Mouse (Mus musculus) forebrain, embryonic 14.5 days (tissue): ENCODE measurements at regions not wholly inside any gene's neighbourhood (a gene's known extent, or its start where the extent isn't known, plus 50 kb on each side); places are given as distances from the start of the nearest gene placed in this dataset.

Experiments
- ATAC-seq: fragments of 200-750 bp; cut with Nextera tagmentation; 2 replicates; pipeline ENCODE4 v1.8.0; 2017; ENCODE audit warnings: mild to moderate bottlenecking, moderate library complexity
- DNase-seq: peaks from one replicate; pipeline ENCODE4 v3.0.0-alpha.2; 2015; ENCODE audit warnings: low spot score
- H3K27ac ChIP-seq: fragments of 300-500 bp; sonication (generic); 2 replicates; pipeline ENCODE4 v1.5.1; 2014; ENCODE audit warnings: low read depth, mild to moderate bottlenecking, control low read depth, low read length, moderate library complexity
- H3K27me3 ChIP-seq: fragments of 300-500 bp; sonication (generic); replicated peaks from 2 replicates; pipeline ENCODE4 v1.6.1; 2014; ENCODE audit warnings: low read length, control low read depth, mixed read lengths; ENCODE audit not compliant: control insufficient read depth, insufficient read depth
- H3K36me3 ChIP-seq: fragments of 300-500 bp; sonication (generic); 2 replicates; pipeline ENCODE4 v1.6.1; 2014; ENCODE audit warnings: low read length, control low read depth; ENCODE audit not compliant: control insufficient read depth, insufficient read depth
- H3K4me1 ChIP-seq: fragments of 300-500 bp; sonication (generic); 2 replicates; pipeline ENCODE4 v1.6.1; 2014; ENCODE audit warnings: antibody characterized with exemption, low read length, control low read depth; ENCODE audit not compliant: control insufficient read depth, insufficient read depth
- H3K4me2 ChIP-seq: fragments of 300-500 bp; sonication (generic); 2 replicates; pipeline ENCODE4 v1.6.1; 2014; ENCODE audit warnings: mild to moderate bottlenecking, control low read depth, low read length
- H3K4me3 ChIP-seq: fragments of 300-500 bp; sonication (generic); 2 replicates; pipeline ENCODE4 v1.5.1; 2014; ENCODE audit warnings: low read depth, low read length, control low read depth
- H3K9ac ChIP-seq: fragments of 300-500 bp; sonication (generic); 2 replicates; pipeline ENCODE4 v1.6.1; 2014; ENCODE audit warnings: mild to moderate bottlenecking, low read length, control low read depth, moderate library complexity
- H3K9me3 ChIP-seq: fragments of 300-500 bp; sonication (generic); replicated peaks from 2 replicates; pipeline ENCODE4 v1.6.1; 2016; ENCODE audit warnings: low read length, control low read depth, mixed read lengths; ENCODE audit not compliant: control insufficient read depth
- WGBS: fragments of 180-500 bp; shearing (Covaris S2); extraction: QIAGEN DNeasy Blood & Tissue Kit; methylation state at CpG from one replicate; pipeline ENCODE4 v1.1.7; 2014; 5-methylcytosine and 5-hydroxymethylcytosine counted together

DNA sequence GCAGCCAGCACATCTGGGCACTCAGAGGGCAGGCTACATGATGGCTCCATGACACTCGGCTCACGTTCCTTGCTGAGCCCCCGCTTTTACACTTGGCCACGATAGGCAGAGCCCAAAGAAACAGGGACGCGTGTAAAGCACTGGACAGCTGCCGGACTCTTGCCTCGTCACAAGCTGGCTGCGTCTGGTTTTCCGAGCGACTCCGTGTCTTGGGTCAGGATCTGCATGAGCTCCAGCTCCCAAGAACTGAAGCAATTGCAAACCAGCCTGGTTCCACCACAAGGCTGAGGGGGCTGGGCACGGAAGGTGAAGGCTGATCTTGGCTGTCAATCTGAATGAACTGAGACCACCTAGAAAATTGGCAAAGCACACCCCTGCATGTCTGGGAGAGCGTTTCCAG, 65.1 kb upstream of the Zfp423 start:
- no peak for DNase-seq
- H3K9ac ChIP-seq = no peak overlapping the region
- 85% methylated on average over 14 of the region's 14 CpGs for WGBS
- no peak overlapping the region for H3K27ac ChIP-seq
- no peaks in the 10 kb centered on the region for H3K27me3 ChIP-seq
- H3K4me2 ChIP-seq = no peak overlapping the region
- H3K4me3 ChIP-seq = no peak overlapping the region
- no peaks in the 10 kb centered on the region for H3K9me3 ChIP-seq
- ATAC-seq = no peak
- H3K36me3 ChIP-seq = no peaks in the 10 kb centered on the region
- no peaks in the 10 kb centered on the region for H3K4me1 ChIP-seq

- Histone ChIP-seq H3K36me3 (no peaks in the 10 kb centered on the region), H3K27ac (no peak overlapping the region), H3K4me1 (no peaks in the 10 kb centered on the region), H3K4me3 (no peak overlapping the region), H3K27me3 (no peaks in the 10 kb centered on the region), H3K9ac (no peak overlapping the region), H3K4me2 (no peak overlapping the region), H3K9me3 (no peaks in the 10 kb centered on the region)
- ATAC-seq = peak; percentile 71
- 17% methylated on average over 5 of the region's 5 CpGs for WGBS
- DNase-seq = peak; percentile 84
Observed at GRCm38 (mm10) chr8:88023423-88023822, 64.0 kb upstream of the Zfp423 start.

DNA sequence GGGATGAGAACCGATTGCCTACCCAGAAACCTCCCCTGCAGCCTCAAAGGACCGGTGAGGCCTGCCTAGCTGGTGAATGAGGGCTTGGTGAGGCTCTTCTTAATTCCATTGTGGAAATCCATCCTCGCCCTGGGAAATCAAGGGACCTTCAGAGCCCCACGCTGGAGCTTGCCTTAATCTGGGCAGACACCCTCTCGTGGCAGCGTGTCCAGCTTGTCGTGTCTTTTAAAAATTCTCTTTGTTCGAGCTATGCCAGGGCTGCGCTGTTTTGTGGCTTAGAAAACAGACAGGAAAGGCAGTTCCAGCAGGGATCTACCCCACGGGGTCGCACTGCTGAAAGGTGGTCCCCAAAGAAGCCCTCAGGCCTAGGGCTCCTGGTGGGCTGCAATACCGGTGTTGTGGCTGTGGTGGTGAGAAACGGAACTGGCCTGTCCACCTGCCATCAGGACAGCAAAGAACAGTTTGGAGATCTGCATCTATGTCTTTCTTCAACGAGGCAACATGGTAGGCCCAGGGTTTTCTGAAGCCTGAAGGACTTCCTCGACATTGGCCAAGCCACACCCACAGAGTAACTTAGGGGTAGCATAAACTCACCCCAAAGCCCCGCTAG, 63.5 kb upstream of the Zfp423 start:
- H3K4me2 ChIP-seq = no peak overlapping the region
- H3K27me3 ChIP-seq = no peaks in the 10 kb centered on the region
- WGBS = 49% methylated on average over 16 of the region's 16 CpGs
- H3K9me3 ChIP-seq = no peaks in the 10 kb centered on the region
- no peaks in the 10 kb centered on the region for H3K4me1 ChIP-seq
- H3K4me3 ChIP-seq = no peak overlapping the region
- DNase-seq (peak; percentile 31), ATAC-seq (peak; percentile 33; the same call in 1 of the 2 replicates)
- H3K9ac ChIP-seq = no peak overlapping the region
- H3K27ac ChIP-seq = no peak overlapping the region
- no peaks in the 10 kb centered on the region for H3K36me3 ChIP-seq

DNA sequence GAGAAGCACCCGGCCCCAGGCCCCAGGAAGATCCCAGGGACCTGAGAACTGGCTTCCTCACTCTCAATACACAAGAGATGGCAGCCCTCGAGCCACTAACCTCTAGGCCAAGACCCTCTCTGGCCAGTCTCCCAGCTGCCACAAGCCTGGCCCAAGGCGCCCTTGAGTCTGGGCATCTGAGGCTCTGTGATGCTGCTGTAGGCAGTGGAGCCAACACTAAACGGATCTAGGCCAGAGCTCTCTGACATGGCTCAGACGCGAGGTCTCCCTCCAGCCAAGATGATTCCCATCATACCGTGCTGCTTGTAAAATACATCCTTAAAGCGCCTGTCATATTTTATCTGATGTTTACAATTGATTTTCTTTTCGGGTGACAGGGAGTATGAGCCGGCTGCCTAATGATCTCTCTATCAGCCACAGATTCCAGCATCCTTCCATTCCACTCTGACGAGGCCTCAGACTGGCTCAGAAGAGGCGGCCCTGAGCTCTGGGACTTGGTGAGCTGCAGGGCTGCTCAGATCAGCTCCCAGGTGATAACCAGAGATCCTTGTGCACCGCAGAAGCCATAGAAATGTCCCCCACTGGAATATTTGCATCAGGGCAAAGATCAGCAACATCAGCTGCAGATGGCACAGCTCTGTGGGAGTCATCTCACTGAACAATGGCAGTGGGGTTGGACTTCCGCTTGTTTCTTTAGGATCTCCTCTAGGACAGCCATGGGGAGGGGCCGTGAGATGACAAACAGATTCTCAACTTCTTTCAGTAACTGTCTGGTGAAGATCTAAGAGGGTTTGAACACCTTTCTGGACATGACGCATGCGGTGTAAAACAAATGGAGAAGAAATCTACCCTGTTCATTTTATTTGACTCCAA, 60.1 kb upstream of the Zfp423 start:
- WGBS = 82% methylated on average over 17 of the region's 17 CpGs

GRCm38 (mm10) chr8:88018494-88018893, 59.1 kb upstream of the Zfp423 start:
- no peak overlapping the region for H3K4me3 ChIP-seq
- no peak overlapping the region for H3K27ac ChIP-seq
- DNase-seq (no peak), ATAC-seq (no peak)
- H3K4me2 ChIP-seq = no peak overlapping the region
- WGBS = 98% methylated on average over 4 of the region's 4 CpGs
- no peaks in the 10 kb centered on the region for H3K27me3 ChIP-seq
- no peaks in the 10 kb centered on the region for H3K36me3 ChIP-seq
- H3K9me3 ChIP-seq = no peaks in the 10 kb centered on the region
- H3K9ac ChIP-seq = no peak overlapping the region
- H3K4me1 ChIP-seq = no peaks in the 10 kb centered on the region

More for the DNA sequence above, 60.1 kb upstream of the Zfp423 start:
- Histone ChIP-seq H3K4me1 (no peaks in the 10 kb centered on the region), H3K9me3 (no peaks in the 10 kb centered on the region), H3K4me3 (no peak overlapping the region), H3K27ac (no peak overlapping the region), H3K9ac (no peak overlapping the region), H3K4me2 (no peak overlapping the region), H3K27me3 (no peaks in the 10 kb centered on the region), H3K36me3 (no peaks in the 10 kb centered on the region)
- ATAC-seq = no peak
- DNase-seq = no peak

GRCm38 (mm10) chr8:88012177-88012825, 52.9 kb upstream of the Zfp423 start:
- 43% methylated on average over 15 of the region's 15 CpGs for WGBS
- no peaks in the 10 kb centered on the region for H3K9me3 ChIP-seq
- H3K27me3 ChIP-seq = no peaks in the 10 kb centered on the region
- no peaks in the 10 kb centered on the region for H3K36me3 ChIP-seq
- peaks cover 7% of the 10 kb centered on the region; the same call in 1 of the 2 replicates for H3K4me1 ChIP-seq
- ATAC-seq (peak; percentile 34; the same call in 1 of the 2 replicates), DNase-seq (peak; percentile 41)
- H3K27ac ChIP-seq = peak overlapping the region; percentile 22
- H3K9ac ChIP-seq = no peak overlapping the region
- H3K4me3 ChIP-seq = no peak overlapping the region
- no peak overlapping the region for H3K4me2 ChIP-seq

- WGBS = 39% methylated on average over 3 of the region's 3 CpGs
- no peak for ATAC-seq
Observed at GRCm38 (mm10) chr8:88010566-88010965, 51.2 kb upstream of the Zfp423 start.

GRCm38 (mm10) chr8:88009878-88010277, 50.5 kb upstream of the Zfp423 start:
- ATAC-seq (no peak), DNase-seq (no peak)
- no peak overlapping the region for H3K9ac ChIP-seq
- no peaks in the 10 kb centered on the region for H3K27me3 ChIP-seq
- H3K36me3 ChIP-seq = no peaks in the 10 kb centered on the region
- H3K4me2 ChIP-seq = no peak overlapping the region
- H3K27ac ChIP-seq = no peak overlapping the region
- peaks cover 7% of the 10 kb centered on the region; the same call in 1 of the 2 replicates for H3K4me1 ChIP-seq
- WGBS = 69% methylated on average over 3 of the region's 3 CpGs
- no peaks in the 10 kb centered on the region for H3K9me3 ChIP-seq
- no peak overlapping the region for H3K4me3 ChIP-seq

More at GRCm38 (mm10) chr8:88010566-88010965, 51.2 kb upstream of the Zfp423 start:
- Histone ChIP-seq H3K9ac (no peak overlapping the region), H3K27ac (no peak overlapping the region), H3K4me1 (peaks cover 7% of the 10 kb centered on the region; the same call in 1 of the 2 replicates), H3K4me3 (no peak overlapping the region), H3K27me3 (no peaks in the 10 kb centered on the region), H3K4me2 (no peak overlapping the region), H3K9me3 (no peaks in the 10 kb centered on the region), H3K36me3 (no peaks in the 10 kb centered on the region)
- peak; percentile 34 for DNase-seq
